In genomic region chr12:117764839-117765238, GRCm38 (mm10) we compare ENCODE assay signal across 9 mouse cellular contexts. TPM values are rescaled to one million over a fixed set of nuclear protein-coding genes. Genes with fewer than 3 reads are reported as not detected.
A peak's percentile ranks its signal among the peaks of the same experiment; 100 is the strongest.
DNase-seq lines count a peak whose midpoint lies in the region; TF ChIP-seq lines count a peak whose summit lies in the region.
"Had no signal": no experiment of that assay in that cellular context is flagged by ENCODE, and none has a peak within 500 bp of the region (broad histone marks: within the 10 kb centered on the region; RNA-seq: fewer than 3 reads in every experiment).

No protein-coding gene starts in this region.

- H3K4me3 ChIP-seq in E14TG2a.4 (replicated peaks; ENCODE audit: low read length), result no peak overlapping the region
- no peak overlapping the region for H3K4me3 ChIP-seq in embryonic facial prominence, embryonic 10.5 days
- no peak overlapping the region for H3K4me3 ChIP-seq in lung, adult 2 months (replicated peaks; ENCODE audit: extremely low read depth, low read depth, low read length)
- H3K4me3 ChIP-seq: limb, embryonic 15.5 days had no signal

- WGBS in embryonic facial prominence, embryonic 10.5 days, result 11% methylated on average over 7 of the region's 7 CpGs
- WGBS in large intestine, adult 2 months, result 9% methylated on average over 7 of the region's 7 CpGs
- WGBS in lung, adult 2 months, result 8% methylated on average over 7 of the region's 7 CpGs

- H3K9me3 ChIP-seq in E14TG2a.4 (ENCODE audit: low read length), result no peaks in the 10 kb centered on the region
- no peaks in the 10 kb centered on the region for H3K9me3 ChIP-seq in embryonic facial prominence, embryonic 10.5 days
- H3K9me3 ChIP-seq: limb, embryonic 15.5 days had no signal

- TF ChIP-seq POLR2A in lung, adult 2 months (IDR thresholded peaks at IDR 0.05; ENCODE audit: borderline replicate concordance, extremely low read depth, low read depth, low read length), result no peak

- H3K27ac ChIP-seq in embryonic facial prominence, embryonic 10.5 days (replicated peaks), result no peak overlapping the region
- H3K27ac ChIP-seq: limb, embryonic 15.5 days had no signal

- H3K27me3 ChIP-seq in E14TG2a.4 (ENCODE audit: insufficient read depth, low read length), result no peaks in the 10 kb centered on the region
- no peaks in the 10 kb centered on the region for H3K27me3 ChIP-seq in embryonic facial prominence, embryonic 10.5 days (replicated peaks; ENCODE audit: low read depth, poor library complexity, severe bottlenecking)
- H3K27me3 ChIP-seq: limb, embryonic 15.5 days had no signal

- peak; percentile 96 for TF ChIP-seq CTCF in E14TG2a.4 (conservative IDR thresholded peaks at IDR 0.05; ENCODE audit: low read length)
- peak; percentile 52 for TF ChIP-seq CTCF in lung, adult 2 months (IDR thresholded peaks at IDR 0.05; ENCODE audit: insufficient read depth, low read length)

- DNase-seq in adrenal gland, postnatal 25 days, result peak; percentile 46
- DNase-seq in embryonic facial prominence, embryonic 10.5 days (ENCODE audit: low spot score), result peak; percentile 76
- peak; percentile 67 to 81 for DNase-seq in heart, adult 9 months (ENCODE audit: low spot score in 2 of 2)
- peak; percentile 67 for DNase-seq in large intestine, adult 2 months (ENCODE audit: low read depth, low spot score)
- no peak for DNase-seq in lung, adult 2 months
- DNase-seq in retina, embryonic 14.5 days (ENCODE audit: low spot score), result peak; percentile 98
- DNase-seq in thymus, postnatal 4 days, result peak; percentile 77

- peaks cover 13% of the 10 kb centered on the region for H3K4me1 ChIP-seq in E14TG2a.4 (replicated peaks; ENCODE audit: low read depth, low read length)
- peaks cover 6% of the 10 kb centered on the region; the same call in 1 of the 2 replicates for H3K4me1 ChIP-seq in embryonic facial prominence, embryonic 10.5 days
- peaks cover 9% of the 10 kb centered on the region for H3K4me1 ChIP-seq in lung, adult 2 months (ENCODE audit: control insufficient read depth, insufficient read depth, low read length)
- H3K4me1 ChIP-seq: limb, embryonic 15.5 days had no signal

- H3K36me3 ChIP-seq in E14TG2a.4 (ENCODE audit: insufficient read depth, low read length), result no peaks in the 10 kb centered on the region
- no peaks in the 10 kb centered on the region for H3K36me3 ChIP-seq in embryonic facial prominence, embryonic 10.5 days (replicated peaks)
- H3K36me3 ChIP-seq: limb, embryonic 15.5 days had no signal

RNA-seq across cellular contexts. Expression of gene Cdca7l, which starts 39.2 kb away (rescaled TPM):
- total RNA-seq in adrenal gland, postnatal 25 days (2021), result 5.0 and 7.5 TPM in 2 replicates
- 52.1 and 55.4 TPM in 2 replicates for polyA plus RNA-seq in embryonic facial prominence, embryonic 10.5 days (2016; fragmentation: Nextera tagmentation; extraction: Ambion mirVana)
- 5.2 and 6.7 TPM in 2 replicates for polyA plus RNA-seq in large intestine, adult 2 months (2012; rRNA removed)
- 2.1 and 2.6 TPM in 2 replicates for polyA plus RNA-seq in lung, adult 2 months (2012; rRNA removed)
